Mouse (Mus musculus) stomach, postnatal 0 days (tissue): ENCODE data around the gene Ikzf4. TPM values are rescaled to one million over a fixed set of nuclear protein-coding genes. Genes with fewer than 3 reads are reported as not detected.

Experiments used
- ATAC-seq: fragments of 200-750 bp; cut with Nextera tagmentation; 2 replicates; pipeline ENCODE4 v1.8.0; 2017; ENCODE audit not compliant: low FRiP score, low TSS enrichment
- DNase-seq: peaks from one replicate; pipeline ENCODE4 v3.0.0-alpha.2; 2016; ENCODE audit warnings: low spot score
- H3K27ac ChIP-seq: fragments of 300-500 bp; sonication (generic); replicated peaks from 2 replicates; pipeline ENCODE4 v1.5.1; 2014; ENCODE audit warnings: mild to moderate bottlenecking, control low read depth
- H3K27me3 ChIP-seq: fragments of 300-500 bp; sonication (generic); 2 replicates; pipeline ENCODE4 v1.6.1; 2014; ENCODE audit warnings: low read length; ENCODE audit not compliant: control insufficient read depth, insufficient read depth
- H3K36me3 ChIP-seq: fragments of 300-500 bp; sonication (generic); 2 replicates; pipeline ENCODE4 v1.6.1; 2014; ENCODE audit warnings: low read length, mixed read lengths; ENCODE audit not compliant: control insufficient read depth, insufficient read depth
- H3K4me1 ChIP-seq: fragments of 300-500 bp; sonication (generic); replicated peaks from 2 replicates; pipeline ENCODE4 v1.6.1; 2014; ENCODE audit warnings: antibody characterized with exemption; ENCODE audit not compliant: control insufficient read depth, insufficient read depth
- H3K4me2 ChIP-seq: fragments of 300-500 bp; sonication (generic); replicated peaks from 2 replicates; pipeline ENCODE4 v1.6.1; 2014; ENCODE audit warnings: low read depth, mild to moderate bottlenecking, control low read depth, moderate library complexity
- H3K4me3 ChIP-seq: fragments of 300-500 bp; sonication (generic); 2 replicates; pipeline ENCODE4 v1.5.1; 2014; ENCODE audit warnings: low read depth, low read length, control low read depth
- H3K9ac ChIP-seq: fragments of 300-500 bp; sonication (generic); 2 replicates; pipeline ENCODE4 v1.6.1; 2014; ENCODE audit warnings: mild to moderate bottlenecking, low read length, control low read depth, mixed read lengths
- H3K9me3 ChIP-seq: fragments of 300-500 bp; sonication (generic); 2 replicates; pipeline ENCODE4 v1.6.1; 2016; ENCODE audit warnings: low read length; ENCODE audit not compliant: control insufficient read depth
- CTCF ChIP-seq: IDR thresholded peaks from 2 replicates; pipeline ENCODE4 v1.5.1; 2016; ENCODE audit warnings: antibody characterized with exemption, low read depth, mild to moderate bottlenecking, moderate library complexity
- EP300 ChIP-seq: optimal IDR thresholded peaks from 2 replicates; pipeline ENCODE3; 2016; ENCODE audit warnings: antibody characterized with exemption
- WGBS: fragments of 180-500 bp; shearing (Covaris S2); extraction: QIAGEN DNeasy Blood & Tissue Kit; methylation state at CpG from one replicate; pipeline ENCODE4 v1.1.7; 2014; 5-methylcytosine and 5-hydroxymethylcytosine counted together
- polyA plus RNA-seq: library from polyadenylated mRNA; unstranded; fragments of >200 nt; fragmentation: Nextera tagmentation; extraction: Ambion mirVana; gene quantifications from 2 replicates; pipeline ENCODE4 v1.2.1, GENCODE M21; 2015

Gene Ikzf4
- polyA plus RNA-seq, 1 experiment from 2014 or later = 1.7 TPM

DNA sequence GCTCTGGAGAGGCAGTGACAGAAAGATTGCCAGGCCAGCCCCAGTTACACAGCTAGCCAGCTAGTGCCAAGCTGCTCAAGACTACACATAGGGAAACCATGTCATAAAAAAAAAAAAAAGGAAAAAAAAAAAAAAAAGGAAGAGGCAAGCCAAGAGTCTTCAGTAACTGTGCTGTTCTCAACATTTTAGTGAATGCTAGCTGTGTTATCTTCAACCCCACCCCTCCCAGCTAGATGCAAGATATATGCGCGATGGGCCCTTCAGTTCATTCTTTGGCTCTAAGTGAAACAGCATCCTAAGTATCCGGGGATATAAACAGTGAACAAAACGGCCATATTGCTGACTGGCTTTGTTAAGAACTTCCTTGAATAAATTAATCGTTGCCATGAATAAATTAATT, 53.0 kb downstream of the Ikzf4 start:
- TF ChIP-seq CTCF (no peak), EP300 (no peak)
- Histone ChIP-seq H3K4me2 (no peak overlapping the region), H3K27ac (no peak overlapping the region), H3K9ac (no peak overlapping the region), H3K4me1 (no peaks in the 10 kb centered on the region), H3K4me3 (no peak overlapping the region), H3K27me3 (no peaks in the 10 kb centered on the region), H3K9me3 (no peaks in the 10 kb centered on the region), H3K36me3 (no peaks in the 10 kb centered on the region)
- DNase-seq (no peak), ATAC-seq (no peak)
- 72% methylated on average over 5 of the region's 5 CpGs for WGBS

GRCm38 (mm10) chr10:128591436-128591835, 54.4 kb downstream of the Ikzf4 start:
- no peaks in the 10 kb centered on the region for H3K27me3 ChIP-seq
- H3K9me3 ChIP-seq = no peaks in the 10 kb centered on the region
- no peak overlapping the region for H3K27ac ChIP-seq
- H3K9ac ChIP-seq = no peak overlapping the region
- ATAC-seq = no peak
- WGBS = 79% methylated on average over 6 of the region's 6 CpGs
- H3K4me2 ChIP-seq = no peak overlapping the region
- H3K36me3 ChIP-seq = no peaks in the 10 kb centered on the region
- H3K4me1 ChIP-seq = no peaks in the 10 kb centered on the region
- no peak for DNase-seq
- TF ChIP-seq CTCF (no peak), EP300 (no peak)
- H3K4me3 ChIP-seq = no peak overlapping the region

GRCm38 (mm10) chr10:128590193-128590690, 55.5 kb downstream of the Ikzf4 start:
- H3K27ac ChIP-seq = peak overlapping the region; percentile 98
- TF ChIP-seq EP300 (no peak), CTCF (peak; percentile 85)

DNA sequence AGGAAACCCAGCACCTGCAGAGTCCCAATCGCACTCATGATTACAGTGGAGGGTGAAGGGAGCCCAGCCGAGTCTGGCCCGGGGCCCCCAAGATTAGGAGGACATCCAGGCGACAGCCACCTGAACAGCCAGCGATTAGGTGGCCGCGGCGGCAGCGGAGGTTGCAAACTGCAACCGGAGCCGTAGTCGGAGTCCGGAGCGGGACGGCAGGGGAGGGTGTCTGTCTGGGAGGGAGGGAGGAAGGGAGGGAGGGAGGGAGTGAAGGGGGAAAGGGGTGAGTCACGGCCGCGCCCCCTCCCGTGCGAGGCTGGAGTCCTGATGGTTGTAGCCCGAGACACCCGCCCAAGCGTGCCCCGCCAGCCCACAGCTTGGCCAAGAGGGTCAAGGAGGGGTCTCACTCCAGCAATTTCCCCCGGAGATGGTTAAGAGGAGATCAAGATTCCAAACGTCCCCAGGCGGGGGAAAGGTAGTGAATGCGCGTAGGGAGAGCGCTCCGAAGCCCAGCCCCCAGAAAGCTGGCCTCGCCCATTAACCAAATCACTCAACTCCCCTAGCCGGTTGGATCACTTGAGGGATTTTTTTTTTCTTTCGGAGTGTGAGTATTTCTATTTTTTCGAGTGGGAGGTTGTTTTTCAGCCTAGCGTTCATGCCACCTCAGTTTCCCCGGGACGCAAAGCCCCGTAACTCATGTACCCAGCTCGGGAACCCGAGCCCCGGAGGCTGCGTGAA, 56.2 kb downstream of the Ikzf4 start, which contains the start of gene Erbb3:
Gene Erbb3, minus strand, starts transcription at position 189 of the 729 bp plus-strand sequence.
- Histone ChIP-seq H3K9ac (peak within 1 kb of the TSS; percentile 80), H3K4me3 (peak within 1 kb of the TSS; percentile 70), H3K4me2 (peak within 1 kb of the TSS; percentile 98), H3K27ac (peak within 1 kb of the TSS; percentile 98), H3K36me3 (no peaks in the 10 kb centered on the region), H3K27me3 (no peaks in the 10 kb centered on the region), H3K4me1 (no peaks in the 10 kb centered on the region), H3K9me3 (no peaks in the 10 kb centered on the region)
- no peak for TF ChIP-seq CTCF
- peak; percentile 39 for TF ChIP-seq EP300
- DNase-seq = peak; percentile 93
- WGBS = 1% methylated on average over 37 of the region's 43 CpGs
- ATAC-seq = peak; percentile 84

More at GRCm38 (mm10) chr10:128590193-128590690, 55.5 kb downstream of the Ikzf4 start:
- Histone ChIP-seq H3K9ac (peak overlapping the region; percentile 80), H3K9me3 (no peaks in the 10 kb centered on the region), H3K4me2 (peak overlapping the region; percentile 98), H3K27me3 (no peaks in the 10 kb centered on the region), H3K36me3 (no peaks in the 10 kb centered on the region), H3K4me3 (peak overlapping the region; percentile 70), H3K4me1 (no peaks in the 10 kb centered on the region)
- ATAC-seq = peak; percentile 8; the same call in 1 of the 2 replicates
- 0% methylated on average over 43 of the region's 43 CpGs for WGBS
- DNase-seq = peak; percentile 74

GRCm38 (mm10) chr10:128588775-128589463, 56.9 kb downstream of the Ikzf4 start:
- DNase-seq (peak; percentile 67), ATAC-seq (peak; percentile 30)
- Histone ChIP-seq H3K4me2 (peak overlapping the region; percentile 98), H3K9me3 (no peaks in the 10 kb centered on the region), H3K36me3 (no peaks in the 10 kb centered on the region), H3K9ac (peak overlapping the region; percentile 80), H3K27me3 (no peaks in the 10 kb centered on the region), H3K4me1 (0 out of 2 replicates have a peak, but pooled peaks cover 2% of the 10 kb centered on the region), H3K27ac (peak overlapping the region; percentile 98), H3K4me3 (peak overlapping the region; percentile 70)
- 4% methylated on average over 23 of the region's 23 CpGs for WGBS
- TF ChIP-seq CTCF (no peak), EP300 (no peak)
